Mouse (Mus musculus) thymus, postnatal 36 days (tissue): ENCODE measurements around the gene B4gat1.

Source experiments
- DNase-seq, 2 experiments: peaks; one replicate each; pipeline ENCODE4 v3.0.0; 2022; ENCODE audit warnings: mixed read lengths in 2 of 2

The B4gat1 gene

DNA sequence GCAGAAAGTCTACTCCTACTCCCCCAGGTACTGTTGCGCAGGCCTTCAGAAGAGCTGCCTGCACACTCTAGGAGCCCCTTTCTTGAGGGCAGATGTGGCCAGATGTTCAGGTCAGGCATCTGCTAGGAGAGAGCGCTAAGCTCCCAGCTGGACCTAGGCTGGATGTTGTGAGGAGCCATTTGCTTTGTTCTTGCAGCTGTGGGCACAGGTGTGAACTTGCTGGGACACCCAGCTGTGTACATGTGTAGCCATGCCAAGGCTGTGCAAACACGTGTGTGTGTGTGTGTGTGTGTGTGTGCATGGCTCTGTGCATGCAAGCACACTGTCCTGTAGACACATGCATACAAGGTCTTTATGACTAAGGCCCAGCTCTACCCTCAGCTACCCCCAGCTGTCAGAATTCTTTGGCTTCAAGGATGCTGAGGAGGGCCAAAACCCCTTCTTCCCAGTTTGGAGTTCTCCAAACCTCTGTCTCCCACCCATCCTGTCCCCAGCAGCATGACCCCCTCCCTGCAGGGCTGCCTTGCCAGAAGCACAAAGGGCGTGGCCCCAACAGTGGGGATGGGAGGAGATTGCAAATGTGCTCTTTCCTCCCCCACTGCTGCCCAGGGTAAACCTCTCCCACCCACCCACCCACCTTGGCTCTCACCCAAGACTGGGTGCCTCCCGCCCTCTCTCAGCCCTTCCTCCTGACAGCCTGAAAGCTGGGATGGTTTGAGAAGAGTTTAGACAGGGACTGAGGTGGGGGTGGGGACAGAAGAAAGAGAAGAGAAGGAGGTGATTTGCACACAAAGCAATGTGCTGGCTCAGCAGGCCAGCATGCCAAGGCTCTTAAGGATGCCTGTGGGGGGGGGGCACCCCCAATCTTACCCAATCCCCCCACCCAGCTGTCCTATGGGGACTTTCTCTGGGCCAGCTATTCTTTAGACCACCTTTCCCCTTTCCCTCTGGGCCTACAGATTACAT, 22.0 kb downstream of the B4gat1 start:
- no peak for DNase-seq

DNA sequence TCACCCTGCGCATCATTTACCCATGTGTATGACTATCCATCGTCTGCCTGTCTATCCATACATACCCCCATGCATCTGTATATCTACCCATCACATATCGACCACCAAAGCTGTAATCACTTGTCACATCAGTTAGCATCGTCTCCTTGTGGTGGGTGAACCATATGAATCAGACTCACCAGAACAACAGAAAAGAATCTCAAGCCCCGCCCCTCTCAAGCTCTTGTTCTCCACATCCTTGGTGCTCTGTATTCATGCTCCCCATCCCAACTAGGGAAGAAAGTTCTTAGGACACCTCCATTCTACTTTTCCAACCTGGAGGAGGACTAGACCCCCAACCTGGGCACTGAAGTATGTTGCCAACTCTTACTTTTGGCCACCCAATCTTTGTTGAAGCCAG, 23.4 kb downstream of the B4gat1 start:
- DNase-seq = no peak

DNA sequence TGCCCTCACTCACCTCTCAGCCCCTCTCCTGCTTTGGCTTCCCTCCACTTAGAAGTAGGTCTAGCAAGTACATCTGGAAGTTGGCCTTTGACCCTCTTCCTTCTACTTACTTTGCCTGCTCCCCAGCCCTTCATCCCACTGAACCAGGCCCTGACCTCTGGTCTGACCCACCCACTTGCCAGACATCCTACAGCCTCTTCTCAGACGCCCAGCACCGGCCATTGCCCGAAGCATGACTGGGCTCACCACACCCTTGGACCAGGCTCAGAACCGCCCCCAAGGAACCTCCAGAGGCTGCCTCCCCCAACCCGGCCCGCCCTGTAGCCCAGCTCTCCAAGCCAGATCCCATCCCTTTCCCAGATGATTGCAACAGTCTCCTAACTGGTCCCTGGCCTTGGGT, 23.8 kb downstream of the B4gat1 start:
- no peak for DNase-seq

DNA sequence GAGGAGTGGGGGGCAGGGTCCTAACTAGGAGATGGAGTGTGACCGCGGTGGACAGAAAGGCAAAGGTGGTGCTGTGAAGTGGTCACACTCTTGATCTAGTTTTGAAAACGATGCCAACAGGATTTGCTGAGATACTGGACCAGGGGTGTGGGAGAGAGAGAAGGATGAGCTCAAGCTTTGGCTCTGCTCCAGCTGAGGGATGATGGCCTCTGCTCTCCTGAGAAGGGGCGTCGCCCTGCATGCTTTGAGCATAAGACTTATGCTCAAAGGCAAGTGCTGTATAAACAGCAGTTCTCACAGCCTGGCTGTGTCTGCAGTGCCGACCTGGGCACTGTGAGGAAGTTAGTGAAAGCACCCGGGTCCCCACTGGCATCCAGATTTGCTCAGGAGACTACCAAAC, 26.5 kb downstream of the B4gat1 start:
- no peak for DNase-seq

DNA sequence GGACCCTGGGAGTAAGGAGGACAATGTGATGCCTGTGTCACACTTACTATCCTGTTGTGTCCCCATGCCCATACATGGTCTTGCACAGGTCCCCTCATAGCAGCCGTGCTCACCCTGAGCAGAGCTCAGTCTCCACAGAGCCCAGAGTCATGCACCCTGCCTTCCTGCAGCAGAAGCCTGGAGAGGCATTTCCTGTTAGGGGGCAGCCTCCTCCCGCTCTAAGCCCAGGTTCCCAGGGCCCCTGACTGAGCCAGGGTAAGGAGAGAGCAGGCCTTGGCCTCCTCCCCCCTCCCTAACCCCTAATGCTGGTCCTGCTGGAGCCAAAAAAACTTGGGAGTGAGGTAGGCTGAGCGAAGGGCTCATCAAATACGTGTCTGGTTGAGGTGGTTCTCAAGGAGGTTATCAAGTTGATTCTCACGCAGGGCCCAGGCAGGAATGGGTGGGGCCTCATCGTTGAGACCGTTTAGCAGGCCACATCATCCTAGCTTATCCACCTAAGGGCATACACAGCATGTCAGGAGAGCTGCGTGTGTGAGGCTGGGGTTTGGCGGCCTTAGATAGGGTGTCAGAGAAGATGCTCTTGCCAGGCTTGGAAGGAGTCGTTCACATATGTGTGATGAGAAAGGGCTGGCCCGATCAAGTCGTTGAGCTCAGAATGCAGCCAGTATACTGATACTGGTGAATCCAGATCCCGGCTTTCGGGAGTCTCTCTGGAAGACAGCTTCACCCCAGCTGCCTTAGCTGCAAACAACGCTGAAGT, 28.6 kb downstream of the B4gat1 start:
- DNase-seq = no peak

DNA sequence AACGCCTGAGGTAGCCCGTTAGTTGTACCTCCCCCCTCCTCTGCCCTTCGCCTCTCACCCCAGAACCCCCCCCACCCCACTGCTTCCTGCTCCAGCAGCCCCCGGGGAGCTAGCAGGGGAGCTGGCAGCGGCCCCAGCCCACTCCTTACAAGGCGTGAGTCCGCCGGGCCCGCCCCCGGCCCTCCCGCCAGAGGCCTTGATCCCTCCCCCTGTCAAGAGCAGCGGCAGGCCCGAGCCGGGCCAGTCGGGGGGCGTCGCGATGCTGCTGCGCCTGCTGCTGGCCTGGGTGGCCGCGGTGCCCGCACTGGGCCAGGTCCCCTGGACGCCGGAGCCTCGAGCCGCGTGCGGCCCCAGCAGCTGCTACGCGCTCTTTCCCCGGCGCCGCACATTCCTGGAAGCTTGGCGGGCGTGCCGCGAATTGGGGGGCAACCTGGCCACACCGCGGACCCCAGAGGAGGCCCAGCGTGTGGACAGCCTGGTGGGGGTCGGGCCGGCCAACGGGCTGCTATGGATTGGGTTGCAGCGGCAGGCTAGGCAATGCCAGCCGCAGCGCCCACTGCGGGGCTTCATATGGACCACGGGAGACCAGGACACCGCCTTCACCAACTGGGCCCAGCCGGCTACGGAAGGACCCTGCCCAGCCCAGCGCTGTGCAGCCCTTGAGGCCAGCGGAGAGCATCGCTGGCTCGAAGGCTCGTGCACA, 29.4 kb downstream of the B4gat1 start, which contains the start of gene Cd248:
Cd248 (plus strand) TSS at position 212 of the 703 bp plus-strand sequence.
- no peak for DNase-seq

DNA sequence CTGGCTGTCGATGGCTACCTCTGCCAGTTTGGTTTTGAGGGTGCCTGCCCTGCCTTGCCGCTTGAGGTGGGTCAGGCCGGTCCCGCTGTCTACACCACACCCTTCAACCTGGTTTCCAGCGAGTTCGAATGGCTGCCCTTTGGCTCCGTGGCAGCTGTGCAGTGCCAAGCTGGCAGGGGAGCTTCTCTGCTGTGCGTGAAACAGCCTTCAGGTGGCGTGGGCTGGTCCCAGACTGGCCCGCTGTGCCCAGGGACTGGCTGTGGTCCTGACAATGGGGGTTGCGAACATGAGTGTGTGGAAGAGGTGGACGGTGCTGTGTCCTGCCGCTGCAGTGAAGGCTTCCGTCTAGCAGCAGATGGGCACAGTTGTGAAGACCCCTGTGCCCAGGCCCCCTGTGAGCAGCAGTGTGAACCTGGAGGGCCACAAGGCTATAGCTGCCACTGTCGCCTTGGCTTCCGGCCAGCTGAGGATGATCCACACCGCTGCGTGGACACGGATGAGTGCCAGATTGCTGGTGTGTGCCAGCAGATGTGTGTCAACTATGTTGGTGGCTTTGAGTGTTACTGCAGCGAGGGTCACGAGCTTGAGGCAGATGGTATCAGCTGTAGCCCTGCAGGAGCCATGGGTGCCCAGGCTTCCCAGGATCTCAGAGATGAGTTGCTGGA, 30.1 kb downstream of the B4gat1 start:
- no peak for DNase-seq

DNA sequence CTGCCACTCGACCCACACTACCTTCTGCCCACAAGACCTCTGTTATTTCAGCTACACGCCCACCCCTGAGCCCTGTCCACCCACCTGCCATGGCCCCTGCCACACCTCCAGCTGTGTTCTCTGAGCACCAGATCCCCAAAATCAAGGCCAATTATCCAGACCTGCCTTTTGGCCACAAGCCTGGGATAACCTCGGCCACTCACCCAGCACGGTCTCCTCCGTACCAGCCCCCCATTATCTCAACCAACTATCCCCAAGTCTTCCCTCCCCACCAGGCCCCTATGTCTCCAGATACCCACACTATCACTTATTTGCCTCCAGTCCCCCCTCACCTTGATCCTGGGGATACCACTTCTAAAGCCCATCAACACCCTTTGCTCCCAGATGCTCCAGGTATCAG, 30.9 kb downstream of the B4gat1 start:
- no peak for DNase-seq

DNA sequence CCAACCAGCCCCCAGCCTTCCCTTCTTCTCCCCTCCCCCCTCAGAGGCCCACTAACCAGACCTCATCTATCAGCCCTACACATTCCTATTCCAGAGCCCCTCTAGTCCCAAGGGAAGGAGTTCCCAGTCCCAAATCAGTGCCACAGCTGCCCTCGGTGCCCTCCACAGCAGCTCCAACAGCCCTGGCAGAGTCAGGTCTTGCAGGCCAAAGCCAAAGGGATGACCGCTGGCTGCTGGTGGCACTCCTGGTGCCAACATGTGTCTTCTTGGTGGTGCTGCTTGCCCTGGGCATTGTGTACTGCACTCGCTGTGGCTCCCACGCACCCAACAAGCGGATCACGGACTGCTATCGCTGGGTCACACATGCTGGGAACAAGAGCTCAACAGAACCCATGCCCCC, 31.4 kb downstream of the B4gat1 start:
- no peak for DNase-seq

DNA sequence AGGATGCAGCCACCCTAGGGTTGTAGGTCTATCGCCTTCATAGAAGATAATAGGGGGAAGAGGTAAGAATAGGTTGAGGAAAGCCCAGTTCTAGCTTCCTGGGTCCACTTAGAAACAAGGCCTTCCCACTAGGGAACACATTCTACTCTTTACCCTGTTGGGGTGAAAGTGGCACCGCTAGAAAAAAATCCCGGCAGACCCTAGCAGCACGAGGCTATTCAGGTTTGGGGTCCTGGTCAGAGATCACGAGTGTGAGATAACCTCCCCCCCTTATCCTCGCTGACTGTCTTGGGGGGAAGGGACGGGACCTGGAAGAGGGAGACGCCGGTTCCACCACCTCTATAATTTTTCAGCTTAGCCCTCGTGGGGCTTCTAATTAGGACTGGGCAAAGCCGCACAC, 32.5 kb downstream of the B4gat1 start:
- DNase-seq = no peak

DNA sequence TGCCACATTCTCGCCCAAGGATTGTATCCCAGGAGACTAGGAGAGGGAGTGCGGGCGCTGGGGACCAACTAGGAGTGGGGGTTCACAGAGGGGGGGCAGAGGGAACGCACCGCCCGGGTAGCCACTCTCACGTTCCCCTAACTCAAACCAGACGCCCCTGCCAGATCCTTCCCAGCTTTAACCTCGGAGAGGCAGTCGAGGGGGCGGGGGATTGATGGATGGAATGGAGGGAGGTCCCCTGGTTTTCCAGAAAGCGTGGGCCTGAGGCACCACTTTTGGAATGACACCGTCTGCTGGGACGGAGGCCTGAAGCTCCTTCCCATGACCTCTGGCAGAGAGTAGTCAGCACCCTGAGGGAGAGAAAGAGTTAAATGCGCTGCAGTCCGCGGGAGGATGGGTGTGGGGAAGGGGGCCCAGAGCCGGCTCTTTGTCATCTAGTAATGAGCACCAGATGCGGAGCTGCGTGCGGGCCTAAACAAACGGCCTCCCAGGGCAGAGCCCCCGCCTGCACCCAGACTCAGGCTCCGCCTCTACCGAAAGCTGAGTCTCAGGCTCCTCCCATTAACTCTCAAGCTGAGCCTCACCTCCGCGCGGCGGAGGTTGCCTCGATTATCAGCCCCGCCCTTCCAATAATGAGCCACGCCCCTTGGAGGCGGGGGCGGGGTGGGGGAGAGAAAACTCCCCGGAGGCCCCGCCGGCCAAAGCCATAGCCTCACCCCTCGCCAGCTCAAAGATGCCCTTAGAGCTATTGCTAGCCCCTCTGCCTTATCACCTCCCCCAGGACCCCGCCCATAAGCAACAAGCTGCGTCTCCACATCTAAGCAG, 33.1 kb downstream of the B4gat1 start:
- peak in 1 of 2 experiments; percentile 36 for DNase-seq

DNA sequence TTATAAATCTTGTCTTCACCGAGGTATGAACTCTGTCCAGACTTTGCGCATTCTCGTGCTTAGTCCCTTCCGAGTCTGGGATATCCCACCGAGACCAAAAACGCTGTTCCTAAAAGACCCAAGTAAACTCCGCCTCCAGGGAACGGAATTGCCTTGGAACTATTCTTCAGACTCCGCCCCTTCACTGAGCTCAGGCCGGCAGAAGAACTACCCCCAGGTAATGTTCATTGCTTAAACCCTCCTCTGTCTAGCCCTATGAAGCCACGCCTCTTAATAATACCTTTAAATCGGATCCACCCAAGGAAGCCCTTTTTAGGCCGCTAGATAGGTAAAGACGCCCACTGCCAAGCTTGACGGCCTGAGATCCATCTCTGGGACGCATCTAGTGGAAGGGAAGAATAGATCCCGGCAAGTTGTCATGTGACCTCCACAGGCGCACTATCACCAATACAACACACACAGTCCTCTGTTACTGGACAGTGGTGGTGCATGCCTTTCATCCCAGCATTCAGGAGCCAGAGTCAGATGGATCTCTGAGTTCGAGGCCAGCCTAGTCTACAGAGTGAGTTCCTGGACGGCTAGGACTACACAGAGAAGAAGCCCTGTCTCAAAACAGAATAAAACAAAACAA, 33.9 kb downstream of the B4gat1 start:
- DNase-seq = no peak

DNA sequence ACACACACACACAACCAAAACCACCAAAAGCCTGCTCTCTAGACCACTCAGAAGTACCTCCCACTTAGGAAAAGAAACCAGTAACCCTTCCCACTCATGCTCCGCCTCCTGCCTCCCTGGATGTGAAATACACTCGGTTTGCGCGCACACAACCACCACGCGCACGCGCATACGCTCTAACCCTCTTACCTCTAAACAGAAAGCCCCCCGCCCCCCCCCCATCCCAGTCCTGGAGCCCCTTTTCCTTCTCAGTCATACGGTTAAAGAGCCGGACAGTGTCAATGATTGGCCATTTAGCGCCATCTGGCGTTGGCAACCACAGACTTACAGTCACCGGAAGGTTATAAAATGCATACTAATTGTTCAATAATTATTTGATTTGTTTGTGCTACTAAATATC, 34.4 kb downstream of the B4gat1 start:
- DNase-seq = peak in 1 of 2 experiments; percentile 37

DNA sequence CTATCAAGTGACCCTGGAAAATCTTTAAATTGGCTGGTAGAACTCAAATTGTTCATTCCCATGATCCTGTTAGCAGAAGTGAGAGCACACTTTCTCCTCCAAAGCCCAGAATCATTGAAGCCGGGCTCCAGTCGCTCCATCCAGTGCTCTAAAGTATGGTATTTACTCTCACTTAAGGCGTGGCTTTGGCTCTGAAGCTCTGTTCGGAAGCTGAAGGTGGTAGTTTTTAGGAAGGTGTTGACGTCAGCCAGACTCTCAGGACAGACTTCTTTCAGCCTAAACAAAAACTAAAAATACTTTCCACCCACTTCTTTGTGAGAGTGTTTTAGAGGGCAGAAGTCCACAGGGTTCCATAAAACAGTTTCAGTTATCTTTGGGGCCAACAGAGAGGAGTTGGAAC, 34.9 kb downstream of the B4gat1 start:
- no peak for DNase-seq

DNA sequence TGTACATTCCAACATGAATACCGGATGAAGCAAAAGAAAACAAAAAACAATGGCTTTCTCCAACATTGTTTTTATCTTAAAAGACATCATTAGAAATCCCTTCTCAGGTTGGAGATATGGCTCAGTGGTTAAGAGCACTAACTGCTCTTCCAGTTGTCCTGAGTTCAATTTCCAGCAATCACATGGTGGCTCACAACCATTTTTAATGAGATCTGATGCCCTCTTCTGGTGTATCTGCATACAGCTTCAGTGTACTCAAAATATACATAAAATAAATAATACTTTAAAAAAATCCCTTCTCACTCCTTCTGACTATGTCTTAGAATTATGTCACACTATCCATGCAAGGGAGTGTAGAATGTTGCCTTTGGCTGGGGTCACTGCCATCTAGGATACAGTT, 40.7 kb downstream of the B4gat1 start:
- no peak for DNase-seq

DNA sequence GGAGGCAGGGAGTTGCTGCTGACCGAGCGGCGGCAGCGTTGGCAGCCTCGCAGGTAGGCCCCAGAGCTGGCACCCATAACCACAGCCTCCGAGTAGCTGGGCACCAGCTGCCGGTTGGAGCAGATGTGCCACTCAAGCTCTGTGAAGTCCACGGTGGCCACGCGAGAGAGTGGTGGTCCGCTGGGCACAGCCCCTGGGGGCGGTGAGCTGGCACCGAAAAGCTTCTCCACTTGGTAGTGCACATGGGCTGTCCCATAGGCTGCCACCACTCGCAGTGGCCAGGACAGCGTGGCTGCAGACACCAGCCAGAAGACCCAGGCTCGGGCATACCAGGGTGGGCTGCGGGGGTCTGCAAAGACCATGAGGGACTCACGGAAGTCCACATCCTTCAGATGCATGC, 43.4 kb downstream of the B4gat1 start:
- DNase-seq = no peak

DNA sequence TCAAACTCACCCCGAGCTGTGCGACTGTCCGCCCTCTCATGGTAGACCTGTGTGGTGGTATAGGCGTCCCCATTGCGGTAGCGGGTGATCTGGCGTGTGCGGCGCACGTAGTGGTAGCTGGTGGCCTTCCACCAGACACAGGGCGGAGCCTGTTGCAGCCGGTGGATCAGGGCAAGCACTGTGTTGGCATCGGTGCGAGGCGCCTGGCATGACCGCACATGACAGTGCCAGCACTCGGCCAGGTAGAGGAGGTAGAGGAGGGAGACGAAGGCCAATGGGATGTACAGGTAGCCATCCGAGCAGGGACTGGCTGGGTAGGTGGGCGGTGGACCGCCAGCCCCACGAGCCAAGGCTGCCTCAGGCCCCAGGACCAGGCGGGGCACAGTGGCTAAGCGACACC, 44.0 kb downstream of the B4gat1 start:
- no peak for DNase-seq

DNA sequence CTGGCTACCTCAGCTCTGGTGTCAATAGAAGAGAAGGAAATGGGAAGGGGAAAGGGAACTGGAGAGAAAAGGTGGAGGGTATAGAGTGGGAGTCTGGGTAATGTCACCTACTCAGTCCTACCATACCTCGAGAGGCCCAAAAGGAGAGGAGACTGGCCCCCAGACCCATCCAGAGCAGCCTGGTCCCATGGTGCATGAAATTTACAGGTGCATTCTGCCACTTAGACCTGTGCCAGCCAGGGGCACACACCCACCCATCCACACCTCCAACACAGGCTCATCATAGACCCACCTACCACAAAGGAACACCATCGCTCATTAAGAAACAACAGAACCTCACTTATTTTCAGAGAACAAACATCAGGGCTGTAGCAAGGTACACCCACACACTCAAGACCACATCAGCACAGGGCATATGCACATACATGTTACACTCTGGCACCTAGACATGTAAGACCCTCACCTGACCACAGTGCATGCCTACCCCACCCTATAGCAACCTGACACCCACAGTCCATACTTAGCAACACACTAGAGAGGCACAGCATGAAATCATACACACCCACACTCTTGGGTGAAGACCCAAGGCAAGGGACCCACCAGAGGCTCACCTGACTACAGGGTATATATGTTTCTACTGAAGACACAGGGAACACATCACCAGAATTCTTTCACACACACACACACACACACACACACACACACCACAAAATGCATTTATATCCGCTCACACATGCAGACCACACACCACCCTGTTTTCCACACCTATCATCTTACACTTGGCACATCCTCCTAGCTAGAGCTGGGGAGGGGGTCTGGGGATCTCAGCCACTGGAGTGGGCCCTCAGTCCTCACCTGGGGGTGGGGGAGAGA, 45.6 kb downstream of the B4gat1 start:
- DNase-seq = no peak

DNA sequence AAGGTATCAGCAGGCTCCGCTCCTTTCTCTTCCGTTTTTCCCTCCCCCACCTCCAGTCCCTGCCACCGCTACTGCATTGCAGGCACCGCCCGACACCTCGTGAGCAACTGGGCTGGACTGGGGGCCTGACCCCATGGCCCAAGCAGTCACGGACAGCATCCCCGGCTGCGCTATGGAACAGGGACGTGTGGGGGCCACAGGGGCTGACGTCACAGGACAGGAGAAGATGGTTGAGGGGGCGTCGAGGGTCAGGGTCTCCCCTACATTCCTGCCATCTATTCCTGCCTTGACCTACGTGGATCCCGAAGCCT, 46.2 kb downstream of the B4gat1 start:
- no peak for DNase-seq

DNA sequence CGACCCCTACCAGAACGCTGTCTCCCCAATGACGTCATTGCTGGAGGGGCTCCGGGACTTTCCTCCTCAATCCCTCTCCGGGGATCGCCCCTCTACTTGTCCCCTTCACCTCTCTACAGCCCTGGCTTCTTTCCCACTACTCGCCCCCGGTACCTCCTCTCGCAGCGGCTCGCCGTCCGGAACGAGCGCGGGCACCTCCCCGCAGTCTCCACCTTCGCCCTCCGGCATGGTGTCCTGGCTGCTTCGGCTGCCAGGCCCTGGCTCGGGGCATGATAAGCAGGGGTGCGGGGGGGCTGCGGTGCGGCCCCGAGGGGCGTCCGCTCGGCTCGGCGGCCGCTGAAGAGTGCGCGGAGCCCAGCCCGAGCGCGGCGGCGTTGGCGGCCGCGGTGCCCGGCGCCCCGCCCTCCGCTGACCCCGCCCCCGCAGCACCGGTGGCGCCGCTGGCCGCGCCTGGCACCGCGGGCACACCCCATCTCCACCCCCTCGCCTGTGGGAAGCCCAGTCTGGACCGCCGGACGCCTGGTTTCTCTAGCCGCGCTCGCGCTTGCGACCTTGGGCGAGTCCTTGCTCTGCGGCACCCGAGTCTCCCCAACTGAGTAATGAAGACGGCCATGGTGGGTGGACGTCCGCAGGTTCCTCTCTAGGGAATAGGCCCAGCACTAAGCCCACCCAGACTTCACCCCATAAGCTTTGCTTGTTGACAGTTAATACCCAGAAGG, 46.7 kb downstream of the B4gat1 start, which contains the start of gene Tmem151a:
Tmem151a (minus strand) TSS at position 387 of the 719 bp plus-strand sequence.
- no peak for DNase-seq
